Mouse (Mus musculus) testis, adult 2 months (tissue): ENCODE results near the gene Nxpe4.

Source experiments
- CTCF ChIP-seq: fragments of 200-500 bp; IDR thresholded peaks from 2 replicates; pipeline ENCODE4 v1.5.1; 2012; ENCODE audit warnings: low read depth, mild to moderate bottlenecking, inconsistent platforms, low read length, moderate library complexity; ENCODE audit not compliant: control insufficient read depth, insufficient read depth, insufficient replicate concordance
- POLR2A ChIP-seq: fragments of 200-500 bp; IDR thresholded peaks from 2 replicates; pipeline ENCODE4 v1.6.1; 2012; ENCODE audit warnings: low read depth, mild to moderate bottlenecking, inconsistent platforms, low read length, moderate library complexity; ENCODE audit not compliant: control insufficient read depth

GRCm38 (mm10) chr9:48423256-48423655, 261.4 kb downstream of the Nxpe4 start:
- no peak for TF ChIP-seq CTCF
- no peak for TF ChIP-seq POLR2A
